Mouse (Mus musculus) G1E (cell line): Measurements from ENCODE around the gene Pde3a.

Experiments used
- CTCF ChIP-seq: IDR thresholded peaks from 2 replicates; pipeline ENCODE4 v1.5.1; 2012; ENCODE audit warnings: low read depth, low read length, inconsistent platforms, mixed read lengths
- GATA1 ChIP-seq: IDR thresholded peaks from 2 replicates; pipeline ENCODE4 v1.6.1; 2012; ENCODE audit warnings: borderline replicate concordance, low read length, inconsistent platforms, mixed read lengths
- TAL1 ChIP-seq: conservative IDR thresholded peaks from 2 replicates; pipeline ENCODE4 v1.6.1; 2012; ENCODE audit warnings: low read depth, low read length, inconsistent platforms, mixed read lengths

- TF ChIP-seq CTCF, result no peak
- no peak for TF ChIP-seq GATA1
- TF ChIP-seq TAL1, result no peak
Observed at GRCm38 (mm10) chr6:141448886-141449285, 199.8 kb downstream of the Pde3a start.
